Mouse (Mus musculus) layer of hippocampus, adult 18-20 months (tissue): ENCODE results near the gene Baz1a. TPM values are rescaled to one million over a fixed set of nuclear protein-coding genes. Genes with fewer than 3 reads are reported as not detected.
"Not testable (repeated sequence)": the region's sequence is repeated elsewhere in the genome, so short reads cannot be mapped to it uniquely, and the experiment has no call there.

Experiments
- DNase-seq, 2 experiments: peaks; one replicate each; pipeline ENCODE4 v3.0.0; 2022; ENCODE audit warnings: low spot score in 2 of 2
- total RNA-seq, 2 experiments: library from RNA; stranded (reverse); gene quantifications; 2 replicates each; pipeline ENCODE4 v1.2.3; 2021

Baz1a gene
- total RNA-seq, 2 experiments from 2014 or later: 0.58 to 1.0 TPM

DNA sequence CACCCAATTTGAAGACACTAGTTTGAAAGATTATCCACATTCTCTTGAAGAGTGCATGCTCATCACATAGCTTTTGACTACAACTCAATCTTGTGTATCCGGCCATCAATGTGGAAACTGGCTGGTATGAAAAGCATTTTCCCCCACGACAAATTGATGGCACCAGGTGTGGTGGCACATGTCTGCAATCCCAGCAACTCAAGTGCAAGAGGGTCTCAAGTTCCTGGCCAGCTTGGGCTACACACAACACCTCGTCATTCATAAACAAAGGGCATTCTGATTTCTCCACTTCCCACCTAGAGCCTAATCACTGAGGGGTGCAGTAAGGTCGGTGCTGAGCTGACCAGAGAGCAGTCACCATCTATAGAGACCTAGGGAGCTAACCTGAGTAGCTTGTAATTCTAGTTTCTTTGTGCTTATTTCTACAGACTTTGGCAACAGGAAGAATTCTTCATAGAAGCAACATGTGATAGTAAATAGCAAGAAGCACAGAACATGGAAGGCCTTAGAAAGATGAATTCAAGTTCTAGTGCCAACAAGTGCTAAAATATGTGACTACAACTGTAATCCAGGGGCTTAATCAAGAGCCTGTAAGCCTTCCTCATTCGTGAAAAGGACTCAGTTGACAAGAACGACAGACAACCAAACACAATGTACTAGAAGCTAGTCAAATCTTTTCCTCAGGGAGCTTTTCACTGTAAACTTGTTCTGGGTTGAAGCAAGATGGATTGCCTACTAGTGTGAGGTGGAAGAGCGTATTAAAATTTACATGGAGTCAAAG is 31.0 kb downstream of the Baz1a start:
- no peak for DNase-seq

GRCm38 (mm10) chr12:54981962-54982361 is 32.2 kb downstream of the Baz1a start:
- no peak for DNase-seq

DNA sequence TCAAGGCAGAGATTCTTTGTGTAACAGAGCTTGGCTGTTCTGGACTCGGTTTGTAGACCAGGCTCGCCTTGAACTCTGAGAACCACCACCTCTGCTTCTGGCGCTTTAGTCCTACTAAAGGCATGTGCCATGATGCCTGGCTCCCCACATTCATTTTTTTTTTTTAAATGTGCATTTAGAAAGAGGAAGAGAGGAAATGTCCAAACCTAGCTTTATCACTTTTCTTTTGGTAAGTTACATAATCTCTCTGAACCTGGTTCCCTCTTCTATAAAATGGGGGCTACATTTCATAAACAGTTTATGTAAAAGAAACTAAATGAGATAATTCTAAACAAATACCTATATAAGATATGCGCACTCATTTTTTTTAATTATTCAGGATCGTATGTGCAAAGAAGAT is 33.2 kb downstream of the Baz1a start:
- no peak for DNase-seq

- no peak for DNase-seq
Observed at GRCm38 (mm10) chr12:54980532-54980931, 33.6 kb downstream of the Baz1a start.

DNA sequence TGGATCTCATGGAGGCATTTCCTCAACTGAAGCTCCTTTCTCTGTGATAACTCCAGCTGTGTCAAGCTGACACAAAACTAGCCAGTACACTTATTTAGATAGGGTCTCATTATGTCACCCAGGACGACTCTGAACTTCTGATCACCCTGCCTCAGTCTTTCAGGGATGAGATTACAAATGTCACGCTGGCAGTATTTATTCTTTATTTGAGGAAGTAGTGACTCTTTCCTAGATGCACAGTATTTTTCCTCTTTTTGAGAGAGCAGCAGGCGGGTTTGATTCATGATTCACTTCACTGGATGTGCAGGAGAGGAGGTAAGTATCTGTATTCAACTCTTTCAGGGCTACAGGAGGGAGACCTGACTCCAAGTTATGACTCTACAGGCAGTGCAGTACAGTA is 45.1 kb downstream of the Baz1a start:
- no peak for DNase-seq

- DNase-seq: no peak
Observed at GRCm38 (mm10) chr12:54965532-54966160, 48.5 kb downstream of the Baz1a start.

DNA sequence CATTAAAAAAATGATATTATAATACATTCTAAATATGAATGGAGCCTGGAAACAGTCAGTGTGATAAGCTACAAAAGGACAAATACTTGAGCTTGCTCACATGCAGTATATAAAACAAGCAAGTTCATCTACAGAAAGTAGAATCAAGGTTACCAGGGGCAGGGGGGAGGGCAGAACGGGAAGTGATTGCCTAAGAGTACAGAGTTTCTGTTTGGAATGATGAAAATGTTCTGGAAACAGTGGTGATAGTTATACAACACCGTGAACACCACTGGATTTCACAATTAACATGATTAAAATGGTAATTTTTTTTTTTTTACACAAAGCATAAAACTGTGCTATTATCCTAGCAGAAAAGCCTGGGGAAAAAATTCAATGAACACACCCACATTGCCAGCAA is 54.6 kb downstream of the Baz1a start:
- no peak for DNase-seq

GRCm38 (mm10) chr12:54956974-54957373 is 57.2 kb downstream of the Baz1a start:
- no peak for DNase-seq

DNA sequence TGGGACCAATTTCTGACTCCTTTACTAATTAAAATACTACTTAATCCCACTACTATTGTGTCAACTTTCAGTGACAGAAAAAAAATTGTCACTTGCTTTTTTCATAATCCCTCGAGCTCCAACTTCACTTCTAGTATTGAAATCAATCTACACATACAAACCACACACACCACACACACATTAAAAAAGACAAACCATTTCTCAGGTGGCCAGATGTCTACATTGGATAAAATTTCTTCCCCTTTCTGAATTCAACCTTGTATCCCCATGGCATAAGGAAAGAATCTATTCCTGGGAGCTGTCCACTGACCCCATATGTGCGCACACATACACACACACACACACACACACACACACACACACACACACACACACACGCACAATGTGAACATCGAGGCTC is 57.7 kb downstream of the Baz1a start:
- no peak for DNase-seq

DNA sequence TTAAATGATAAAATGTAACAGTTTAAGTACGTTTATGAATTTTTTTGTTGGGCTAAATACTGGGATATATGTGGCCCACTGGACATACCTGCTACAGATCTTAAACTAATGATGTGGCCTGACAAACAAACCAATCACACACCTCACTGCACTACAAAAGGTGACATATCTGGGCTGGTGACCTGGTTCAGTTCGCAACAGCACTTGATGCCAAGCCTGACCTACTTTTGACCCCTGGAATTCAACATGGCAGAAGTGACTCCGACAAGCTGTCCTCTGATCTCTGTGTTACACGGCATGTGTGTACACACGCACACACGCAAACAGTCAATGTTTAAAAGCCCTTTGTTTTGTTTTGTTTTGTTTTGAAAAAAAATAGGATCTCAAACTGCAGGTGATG is 68.0 kb downstream of the Baz1a start:
- DNase-seq: no peak

GRCm38 (mm10) chr12:54942586-54943157 is 71.5 kb downstream of the Baz1a start:
- DNase-seq: not testable (repeated sequence)

DNA sequence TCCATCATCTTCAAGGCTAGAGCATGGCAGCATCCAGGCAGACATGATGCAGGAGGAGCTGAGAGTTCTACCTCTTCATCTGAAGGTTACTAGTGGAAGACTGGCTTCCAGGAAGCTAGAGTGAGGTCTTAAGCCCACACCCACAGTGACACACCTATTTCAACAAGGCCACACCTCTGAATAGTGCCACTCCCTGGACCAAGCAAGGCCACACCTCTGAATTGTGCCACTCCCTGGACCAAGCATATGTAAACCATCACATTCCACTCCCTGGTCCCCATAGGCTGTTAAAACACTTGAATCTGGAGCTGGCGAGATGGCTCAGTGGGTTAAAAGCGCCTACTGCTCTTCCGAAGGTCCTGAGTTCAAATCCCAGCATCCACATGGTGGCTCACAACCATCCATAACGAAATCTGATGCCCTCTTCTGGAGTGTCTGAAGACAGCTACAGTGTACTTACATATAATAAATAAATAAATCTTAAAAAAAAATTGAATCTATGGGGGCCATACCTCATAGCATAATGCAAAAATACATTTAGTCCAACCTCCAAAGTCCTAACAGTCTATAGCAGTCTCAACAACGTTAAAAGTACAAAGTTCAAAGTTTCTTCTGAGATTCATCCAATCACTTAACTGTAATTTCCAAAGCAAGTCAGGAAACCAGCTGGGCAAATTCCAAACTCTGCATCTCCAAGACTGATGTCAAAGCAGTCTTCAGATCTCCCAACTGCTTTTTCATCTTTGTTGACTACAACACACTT is 76.4 kb downstream of the Baz1a start:
- DNase-seq: not testable (repeated sequence)

DNA sequence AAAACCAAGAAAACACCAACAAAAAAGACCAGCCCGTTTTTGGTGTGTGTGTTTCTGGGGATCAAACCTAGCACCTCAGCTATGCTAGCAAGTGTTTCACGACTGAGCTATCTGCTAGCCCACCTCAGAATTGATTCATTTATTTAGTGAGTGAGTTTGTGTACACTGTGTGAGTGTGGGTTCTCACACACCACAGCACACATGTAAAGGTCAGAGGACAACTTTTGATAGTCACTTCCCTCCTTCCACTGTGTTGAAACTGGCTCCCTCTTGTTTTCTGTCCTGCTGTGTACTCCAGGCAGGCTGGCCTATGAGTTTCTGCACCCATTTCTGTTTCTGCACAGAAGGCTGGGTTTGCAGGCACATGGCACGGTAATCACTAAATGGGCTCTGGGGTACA is 103.8 kb downstream of the Baz1a start:
- DNase-seq: no peak

GRCm38 (mm10) chr12:54892559-54892958 is 121.6 kb downstream of the Baz1a start:
- DNase-seq: not testable (repeated sequence)

- no peak for DNase-seq
Observed at GRCm38 (mm10) chr12:54890426-54890825, 123.7 kb downstream of the Baz1a start.

- DNase-seq: no peak
Observed at GRCm38 (mm10) chr12:54887580-54888127, 126.5 kb downstream of the Baz1a start.

DNA sequence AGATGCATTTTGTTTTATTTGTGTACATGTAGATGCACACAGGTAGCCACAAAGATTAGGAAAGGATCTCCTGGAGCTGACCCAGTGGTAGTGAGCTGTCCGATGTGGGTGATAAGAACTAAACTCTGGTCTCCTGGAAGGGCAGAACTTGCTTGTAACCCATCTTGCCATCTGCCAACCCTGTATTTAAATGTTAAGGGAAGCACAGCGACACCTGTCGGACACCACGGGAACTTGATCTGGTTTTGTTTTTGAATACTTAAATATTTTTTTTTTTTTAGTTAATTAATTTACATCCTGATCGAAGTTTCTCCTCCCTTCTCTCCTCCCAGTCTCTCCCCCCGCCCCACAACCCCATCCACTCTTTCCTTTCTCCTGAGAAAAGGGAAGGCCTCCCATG is 134.5 kb downstream of the Baz1a start:
- DNase-seq: peak; percentile 8 to 70

DNA sequence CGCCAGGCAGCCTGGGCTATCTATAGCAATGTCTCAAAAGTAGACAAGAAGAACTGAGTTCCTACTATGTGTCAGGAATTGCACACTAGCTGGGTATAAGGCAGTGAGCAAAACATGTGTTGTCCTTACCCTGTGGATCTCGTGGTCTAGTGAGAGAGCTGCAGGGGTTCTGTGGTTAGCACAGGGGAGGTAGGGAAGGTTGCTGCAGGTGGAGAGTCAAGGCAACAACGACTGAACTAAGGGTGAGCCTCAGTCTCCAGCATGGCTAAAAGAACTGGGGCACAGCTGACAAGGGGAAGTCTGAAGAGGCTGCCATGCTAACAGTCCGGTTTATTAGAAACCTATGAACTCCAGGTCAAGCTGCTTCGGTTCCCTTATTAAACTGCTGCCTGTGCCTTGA is 134.9 kb downstream of the Baz1a start:
- no peak for DNase-seq

GRCm38 (mm10) chr12:54877875-54878274 is 136.3 kb downstream of the Baz1a start:
- DNase-seq: no peak

- DNase-seq: no peak
Observed at GRCm38 (mm10) chr12:54876879-54877278, 137.3 kb downstream of the Baz1a start.

DNA sequence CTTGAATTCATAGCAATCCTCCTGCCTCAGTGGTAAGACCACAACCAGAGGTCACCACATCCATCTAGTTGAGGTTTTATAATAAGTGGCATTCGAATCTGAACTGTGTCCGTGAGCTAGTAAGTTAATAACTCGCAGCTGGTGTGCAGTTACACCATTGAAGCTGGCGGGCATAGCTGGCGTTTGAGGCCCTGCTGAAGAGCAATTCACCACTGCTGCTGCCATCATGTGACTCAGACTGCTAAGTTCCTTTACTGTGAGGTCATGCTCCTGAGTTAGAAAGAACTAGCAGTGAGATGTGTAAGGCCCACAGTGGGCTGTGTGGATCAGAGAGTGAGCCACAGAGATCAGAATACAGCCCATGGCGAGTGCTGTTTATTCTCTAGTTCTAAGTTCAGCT is 139.4 kb downstream of the Baz1a start:
- no peak for DNase-seq
